Mouse (Mus musculus) adrenal gland, adult (tissue): ENCODE measurements around the gene Mast1.

Experiments
- DNase-seq, 2 experiments: peaks; one replicate each; pipeline ENCODE4 v3.0.0; 2022 to 2023; ENCODE audit warnings: low spot score in 1 of 2; ENCODE audit not compliant: inconsistent age in 2 of 2

The Mast1 gene

GRCm38 (mm10) chr8:84944478-84945160 lies 7.5 kb upstream of the Mast1 start:
- peak; percentile 43 to 62 for DNase-seq

GRCm38 (mm10) chr8:84943699-84944098 lies 6.5 kb upstream of the Mast1 start:
- DNase-seq = no peak

GRCm38 (mm10) chr8:84937620-84938485 lies 694 bp upstream of the Mast1 start:
- DNase-seq = no peak

- no peak for DNase-seq
Measured at GRCm38 (mm10) chr8:84936041-84936961, 858 bp downstream of the Mast1 start.

GRCm38 (mm10) chr8:84935489-84935888 lies 1.7 kb downstream of the Mast1 start:
- DNase-seq = no peak

- peak in 1 of 2 experiments; percentile 37 for DNase-seq
Measured at GRCm38 (mm10) chr8:84934860-84935259, 2.3 kb downstream of the Mast1 start.

GRCm38 (mm10) chr8:84933767-84934559 lies 3.2 kb downstream of the Mast1 start:
- no peak for DNase-seq

GRCm38 (mm10) chr8:84930582-84930981 lies 6.6 kb downstream of the Mast1 start:
- DNase-seq = no peak

GRCm38 (mm10) chr8:84928456-84929306 lies 8.5 kb downstream of the Mast1 start:
- DNase-seq = peak; percentile 64 to 83

- DNase-seq = no peak
Measured at GRCm38 (mm10) chr8:84927513-84927912, 9.6 kb downstream of the Mast1 start.

GRCm38 (mm10) chr8:84925557-84925956 lies 11.6 kb downstream of the Mast1 start:
- no peak for DNase-seq

GRCm38 (mm10) chr8:84921596-84921995 lies 15.6 kb downstream of the Mast1 start:
- DNase-seq = peak in 1 of 2 experiments; percentile 60

GRCm38 (mm10) chr8:84918646-84919045 lies 18.5 kb downstream of the Mast1 start:
- DNase-seq = no peak

- DNase-seq = no peak
Measured at GRCm38 (mm10) chr8:84917781-84918180, 19.4 kb downstream of the Mast1 start.

- DNase-seq = no peak
Measured at GRCm38 (mm10) chr8:84915269-84915668, 21.9 kb downstream of the Mast1 start.

GRCm38 (mm10) chr8:84913960-84914359 lies 23.2 kb downstream of the Mast1 start:
- DNase-seq = peak in 1 of 2 experiments; percentile 49

- DNase-seq = no peak
Measured at GRCm38 (mm10) chr8:84913502-84913900, 23.7 kb downstream of the Mast1 start.

GRCm38 (mm10) chr8:84912895-84913501 lies 24.2 kb downstream of the Mast1 start:
- DNase-seq = peak; percentile 77 to 88

- peak in 1 of 2 experiments; percentile 42 for DNase-seq
Measured at GRCm38 (mm10) chr8:84912391-84912790, 24.8 kb downstream of the Mast1 start.
